Mouse (Mus musculus) spleen, embryonic (tissue): ENCODE data around the gene Dynll1.

ENCODE experiments used
- CTCF ChIA-PET: fragments of 350-600 bp; sonication (Branson Sonifier 250); formaldehyde crosslinking; loops from one replicate; lab custom pipeline; 2022; lab: Charles Lee

The Dynll1 gene

GRCm38 (mm10) chr5:115268266-115268665 is 32.5 kb downstream of the Dynll1 start:
- CTCF ChIA-PET, result no interaction called here

- CTCF ChIA-PET, result no interaction called here
These were observed 33.2 kb downstream of the Dynll1 start for GRCm38 (mm10) chr5:115267469-115268045.

GRCm38 (mm10) chr5:115266787-115267468 is 33.9 kb downstream of the Dynll1 start:
- CTCF ChIA-PET, result no interaction called here

GRCm38 (mm10) chr5:115266340-115266739 is 34.5 kb downstream of the Dynll1 start:
- CTCF ChIA-PET, result no interaction called here

GRCm38 (mm10) chr5:115262502-115263291 is 38.1 kb downstream of the Dynll1 start:
- CTCF ChIA-PET, result interaction anchor here (0.6 kb wide), 1 partner anchor 478 kb away, joined by 6 read pairs; no protein-coding TSS in a partner anchor

- CTCF ChIA-PET, result interaction anchor here (0.6 kb wide), 1 partner anchor 477 kb away, joined by 6 read pairs; no protein-coding TSS in a partner anchor
These were observed 38.9 kb downstream of the Dynll1 start for GRCm38 (mm10) chr5:115261880-115262279.

GRCm38 (mm10) chr5:115261141-115261540 is 39.7 kb downstream of the Dynll1 start:
- CTCF ChIA-PET, result interaction anchor here (0.6 kb wide), 1 partner anchor 37 kb away, joined by 3 read pairs; no protein-coding TSS in a partner anchor

- CTCF ChIA-PET, result no interaction called here
These were observed 40.4 kb downstream of the Dynll1 start for GRCm38 (mm10) chr5:115260356-115260755.

- CTCF ChIA-PET, result no interaction called here
These were observed 43.8 kb downstream of the Dynll1 start for GRCm38 (mm10) chr5:115256909-115257546.

- CTCF ChIA-PET, result no interaction called here
These were observed 45.3 kb downstream of the Dynll1 start for GRCm38 (mm10) chr5:115255472-115255871.
